Mouse (Mus musculus): ENCODE data around the gene Ethe1. TPM values are rescaled to one million over a fixed set of nuclear protein-coding genes. Genes with fewer than 3 reads are reported as not detected.

The Ethe1 gene
- total and polyA plus RNA-seq, 2 experiments from 2014 or later, result 31.3 to 32.2 TPM

- H3K9ac ChIP-seq (replicated peaks; ENCODE audit: low read length, poor library complexity, severe bottlenecking), result no peak overlapping the region
- H3K36me3 ChIP-seq (ENCODE audit: insufficient read depth, low read length), result no peaks in the 10 kb centered on the region
- no peaks in the 10 kb centered on the region for H3K27me3 ChIP-seq (ENCODE audit: insufficient read depth, low read length)
- no peak for TF ChIP-seq CTCF (IDR thresholded peaks at IDR 0.05)
- ATAC-seq (ENCODE audit: low FRiP score) (no peak), DNase-seq (ENCODE audit: low spot score) (no peak)
- no peak overlapping the region for H3K4me2 ChIP-seq (ENCODE audit: low read depth, low read length, poor library complexity, severe bottlenecking)
- no peaks in the 10 kb centered on the region for H3K4me1 ChIP-seq (ENCODE audit: insufficient read depth, low read length)
- H3K4me3 ChIP-seq (ENCODE audit: low read depth, low read length), result no peak overlapping the region
- WGBS, result 73% methylated on average over 10 of the region's 10 CpGs
- H3K9me3 ChIP-seq (ENCODE audit: low read length), result no peaks in the 10 kb centered on the region
- no peak overlapping the region for H3K27ac ChIP-seq (ENCODE audit: low read depth, low read length)
These were observed 43.0 kb downstream of the Ethe1 start for GRCm38 (mm10) chr7:24630116-24630880.

- Histone ChIP-seq H3K4me3 (ENCODE audit: low read depth, low read length) (0 out of 2 replicates have a peak within 1 kb of the TSS, but pooled peaks have one; percentile 8), H3K27me3 (ENCODE audit: insufficient read depth, low read length) (peaks cover 35% of the 10 kb centered on the region), H3K27ac (ENCODE audit: low read depth, low read length) (no peak within 1 kb of the TSS), H3K4me2 (ENCODE audit: low read depth, low read length, poor library complexity, severe bottlenecking) (peak within 1 kb of the TSS; percentile 82), H3K36me3 (ENCODE audit: insufficient read depth, low read length) (no peaks in the 10 kb centered on the region), H3K4me1 (ENCODE audit: insufficient read depth, low read length) (no peaks in the 10 kb centered on the region), H3K9ac (replicated peaks; ENCODE audit: low read length, poor library complexity, severe bottlenecking) (no peak within 1 kb of the TSS), H3K9me3 (ENCODE audit: low read length) (no peaks in the 10 kb centered on the region)
- DNase-seq (ENCODE audit: low spot score) (no peak), ATAC-seq (ENCODE audit: low FRiP score) (no peak)
- no peak for TF ChIP-seq CTCF (IDR thresholded peaks at IDR 0.05)
- 22% methylated on average over 15 of the region's 15 CpGs for WGBS
These were observed 48.9 kb downstream of the Ethe1 start, which contains the start of gene Lypd3 for GRCm38 (mm10) chr7:24636264-24636663. Gene Lypd3, plus strand, starts transcription at chr7:24636550.

GRCm38 (mm10) chr7:24637046-24637445, 49.7 kb downstream of the Ethe1 start:
- Histone ChIP-seq H3K4me3 (ENCODE audit: low read depth, low read length) (0 out of 2 replicates have a peak overlapping the region, but pooled peaks have one; percentile 8), H3K4me1 (ENCODE audit: insufficient read depth, low read length) (no peaks in the 10 kb centered on the region), H3K27ac (ENCODE audit: low read depth, low read length) (no peak overlapping the region), H3K9me3 (ENCODE audit: low read length) (no peaks in the 10 kb centered on the region), H3K4me2 (ENCODE audit: low read depth, low read length, poor library complexity, severe bottlenecking) (peak overlapping the region; percentile 82), H3K9ac (replicated peaks; ENCODE audit: low read length, poor library complexity, severe bottlenecking) (no peak overlapping the region), H3K36me3 (ENCODE audit: insufficient read depth, low read length) (no peaks in the 10 kb centered on the region), H3K27me3 (ENCODE audit: insufficient read depth, low read length) (peaks cover 35% of the 10 kb centered on the region)
- no peak for DNase-seq (ENCODE audit: low spot score)
- no peak for ATAC-seq (ENCODE audit: low FRiP score)
- no peak for TF ChIP-seq CTCF (IDR thresholded peaks at IDR 0.05)
- under 1% methylated on average over 18 of the region's 18 CpGs for WGBS

- WGBS, result 4% methylated on average over 35 of the region's 35 CpGs
- Histone ChIP-seq H3K9ac (replicated peaks; ENCODE audit: low read length, poor library complexity, severe bottlenecking) (0 out of 2 replicates have a peak overlapping the region, but pooled peaks have one; percentile 36), H3K36me3 (ENCODE audit: insufficient read depth, low read length) (no peaks in the 10 kb centered on the region), H3K27me3 (ENCODE audit: insufficient read depth, low read length) (peaks cover 35% of the 10 kb centered on the region), H3K4me2 (ENCODE audit: low read depth, low read length, poor library complexity, severe bottlenecking) (peak overlapping the region; percentile 82), H3K9me3 (ENCODE audit: low read length) (no peaks in the 10 kb centered on the region), H3K27ac (ENCODE audit: low read depth, low read length) (no peak overlapping the region), H3K4me1 (ENCODE audit: insufficient read depth, low read length) (no peaks in the 10 kb centered on the region), H3K4me3 (ENCODE audit: low read depth, low read length) (peak overlapping the region; percentile 42)
- TF ChIP-seq CTCF (IDR thresholded peaks at IDR 0.05), result no peak
- ATAC-seq (ENCODE audit: low FRiP score) (peak; percentile 36; the same call in 1 of the 2 replicates), DNase-seq (ENCODE audit: low spot score) (no peak)
These were observed 50.9 kb downstream of the Ethe1 start for GRCm38 (mm10) chr7:24638026-24638856.

- Histone ChIP-seq H3K4me3 (ENCODE audit: low read depth, low read length) (no peak overlapping the region), H3K27ac (ENCODE audit: low read depth, low read length) (no peak overlapping the region), H3K4me2 (ENCODE audit: low read depth, low read length, poor library complexity, severe bottlenecking) (no peak overlapping the region), H3K4me1 (ENCODE audit: insufficient read depth, low read length) (no peaks in the 10 kb centered on the region), H3K36me3 (ENCODE audit: insufficient read depth, low read length) (no peaks in the 10 kb centered on the region), H3K9ac (replicated peaks; ENCODE audit: low read length, poor library complexity, severe bottlenecking) (no peak overlapping the region), H3K27me3 (ENCODE audit: insufficient read depth, low read length) (peaks cover 35% of the 10 kb centered on the region), H3K9me3 (ENCODE audit: low read length) (no peaks in the 10 kb centered on the region)
- no peak for ATAC-seq (ENCODE audit: low FRiP score)
- 61% methylated on average over 13 of the region's 13 CpGs for WGBS
- no peak for TF ChIP-seq CTCF (IDR thresholded peaks at IDR 0.05)
- no peak for DNase-seq (ENCODE audit: low spot score)
These were observed 53.1 kb downstream of the Ethe1 start for GRCm38 (mm10) chr7:24640450-24640849.

Data from midbrain, postnatal 0 days (tissue).